Mouse (Mus musculus) adrenal gland, adult 18-20 months (tissue): ENCODE data around the gene Dnah3. TPM values are rescaled to one million over a fixed set of nuclear protein-coding genes. Genes with fewer than 3 reads are reported as not detected.

ENCODE experiments used
- DNase-seq, 2 experiments: peaks; one replicate each; pipeline ENCODE4 v3.0.0; 2021 to 2022; ENCODE audit warnings: low spot score in 2 of 2
- total RNA-seq, 2 experiments: library from RNA; stranded (reverse); gene quantifications; 1 replicate in 1 of 2; 2 replicates in 1 of 2; pipeline ENCODE4 v1.2.3; 2021

Gene Dnah3
- total RNA-seq, 2 experiments from 2014 or later: 0.03 to 0.26 TPM

DNA sequence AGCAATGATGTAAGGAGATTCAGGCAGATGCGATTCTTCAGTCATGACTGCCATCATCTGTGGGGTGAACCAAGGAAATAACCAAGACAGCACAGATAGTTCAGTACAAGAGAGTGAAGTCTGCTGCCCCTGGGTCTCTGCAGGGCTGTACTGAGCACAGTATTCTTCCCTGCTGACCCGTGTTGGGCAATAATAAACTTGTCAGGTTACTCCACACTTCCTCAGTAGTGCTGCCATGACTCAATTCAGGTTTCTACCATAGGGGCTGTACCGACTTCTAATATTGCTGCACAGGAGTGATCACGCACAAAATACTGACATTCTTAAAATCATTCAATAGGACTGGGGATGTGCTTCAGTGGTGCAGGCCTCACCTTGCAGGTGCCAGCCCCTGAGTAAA is 215.9 kb downstream of the Dnah3 start:
- DNase-seq: no peak

DNA sequence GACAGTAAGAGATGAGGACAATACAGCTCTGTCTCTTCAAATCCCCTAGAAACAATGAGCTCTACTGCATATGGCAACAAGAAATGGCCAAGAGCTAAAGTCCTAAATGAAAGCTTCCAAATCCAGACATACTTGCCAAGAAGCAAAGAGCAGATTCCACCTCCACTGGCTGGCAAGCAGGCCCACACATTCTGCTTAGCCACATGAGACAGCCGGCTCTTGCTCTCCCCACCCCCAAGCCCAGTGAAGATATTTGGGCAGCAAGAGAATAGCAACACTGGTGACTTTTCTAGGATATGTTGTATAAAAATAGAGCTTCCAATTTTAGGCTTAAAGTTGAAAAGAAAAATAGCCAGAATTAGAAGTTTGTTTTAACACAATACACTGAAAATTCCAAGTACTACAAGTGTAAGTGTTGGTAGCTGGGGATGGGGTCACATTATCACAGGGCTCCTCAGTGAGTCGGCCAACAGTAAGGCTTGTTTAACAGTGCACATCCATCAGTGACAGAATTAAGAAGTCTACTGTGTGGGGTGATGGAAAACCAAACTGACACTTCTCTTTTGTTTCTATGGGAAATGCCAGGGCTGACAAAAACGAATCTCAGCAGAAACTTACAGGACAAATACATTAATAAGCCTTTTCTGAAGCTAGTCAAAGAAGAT is 219.2 kb downstream of the Dnah3 start:
- no peak for DNase-seq

DNA sequence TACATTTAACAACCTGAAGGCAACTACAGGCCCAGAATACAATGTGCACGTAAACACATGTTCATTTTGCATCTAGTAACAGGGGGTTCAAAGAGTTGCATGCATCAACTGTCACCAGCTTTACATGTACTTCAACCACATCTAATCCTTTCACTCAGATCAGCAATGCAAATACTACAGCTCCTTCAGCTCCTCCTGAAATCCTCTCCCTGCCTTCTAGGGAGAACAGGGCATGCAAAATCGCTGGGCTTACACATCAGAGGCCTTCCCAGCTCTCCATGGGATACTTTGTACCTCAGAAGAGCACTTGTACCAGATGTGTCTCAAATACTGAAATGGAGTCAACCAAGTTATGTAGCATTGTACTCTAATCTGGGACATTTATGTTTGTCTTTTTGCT is 222.0 kb downstream of the Dnah3 start:
- DNase-seq: no peak

Other genes starting within 250 kb of the Dnah3 start
- gene Lyrm1, start 199.4 kb downstream of the Dnah3 start, total RNA-seq: 1 to 10 TPM; 7.4 to 8.9 TPM
- gene Dcun1d3, start 199.0 kb downstream of the Dnah3 start, total RNA-seq: 10 to 100 TPM; 39.2 to 43.1 TPM
- gene Tmem159, start 7.1 kb upstream of the Dnah3 start, total RNA-seq: 100 to 1,000 TPM in 1 of 2 experiments, 10 to 100 TPM in 1; 74.7 to 102 TPM
- not detected for gene Zp2, start 50.0 kb upstream of the Dnah3 start, total RNA-seq
- gene Anks4b, start 78.6 kb upstream of the Dnah3 start, total RNA-seq: under 1 TPM; 0.22 to 0.33 TPM
- gene Crym, start 106.8 kb upstream of the Dnah3 start, total RNA-seq: 1 to 10 TPM; 1.2 to 3.6 TPM
- not detected for gene Abca14, start 108.7 kb upstream of the Dnah3 start, total RNA-seq
- gene Abca15, start 233.4 kb upstream of the Dnah3 start, total RNA-seq: not detected